Mouse (Mus musculus) lung, postnatal 14 days (tissue): ENCODE measurements at regions not wholly inside any gene's neighbourhood (a gene's known extent, or its start where the extent isn't known, plus 50 kb on each side); places are given as distances from the start of the nearest gene placed in this dataset.
A peak's percentile ranks its signal among the peaks of the same experiment; 100 is the strongest.
"Not testable (repeated sequence)": the region's sequence is repeated elsewhere in the genome, so short reads cannot be mapped to it uniquely, and the experiment has no call there.

Experiments
- DNase-seq: peaks from one replicate; pipeline ENCODE4 v3.0.0; 2021

DNA sequence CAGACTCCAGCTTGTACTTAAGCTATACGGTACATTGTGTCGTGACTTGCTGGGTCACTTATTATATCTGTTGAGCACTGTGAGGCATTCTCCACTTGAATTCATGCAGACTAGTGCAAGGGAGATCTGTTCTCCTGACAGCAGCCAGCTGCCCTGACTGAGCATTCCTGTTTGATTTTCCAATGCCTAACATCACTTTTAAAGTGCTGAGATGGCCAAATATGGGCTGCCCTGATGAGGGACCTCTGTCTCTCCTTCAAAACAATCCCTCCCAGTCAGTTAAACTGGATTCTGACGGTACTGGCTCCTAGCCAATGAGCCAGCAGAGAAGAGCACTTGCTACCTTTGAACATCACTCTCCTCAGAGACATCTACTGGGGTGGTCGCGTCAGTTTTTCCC lies 57.6 kb upstream of the Lekr1 start:
- DNase-seq = no peak

DNA sequence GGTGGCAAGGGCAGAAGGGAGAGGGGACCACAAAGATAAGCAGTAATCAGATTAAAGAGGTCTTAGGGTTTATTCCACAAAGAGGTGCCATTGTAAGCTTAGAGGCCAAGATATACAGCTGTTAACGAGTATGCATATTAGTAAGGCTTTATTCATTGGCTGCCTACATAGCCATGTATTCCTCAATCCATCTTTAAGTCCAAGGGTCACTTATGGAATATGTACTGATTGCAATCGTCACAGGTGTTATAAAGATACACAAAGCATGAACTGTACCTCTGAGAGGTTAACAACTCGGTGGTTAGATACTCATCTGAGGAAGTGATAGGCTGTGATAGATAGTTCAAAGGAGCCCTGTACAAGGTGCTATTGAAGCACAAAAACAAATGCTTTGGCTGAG lies 54.3 kb upstream of the Lekr1 start:
- DNase-seq = no peak

DNA sequence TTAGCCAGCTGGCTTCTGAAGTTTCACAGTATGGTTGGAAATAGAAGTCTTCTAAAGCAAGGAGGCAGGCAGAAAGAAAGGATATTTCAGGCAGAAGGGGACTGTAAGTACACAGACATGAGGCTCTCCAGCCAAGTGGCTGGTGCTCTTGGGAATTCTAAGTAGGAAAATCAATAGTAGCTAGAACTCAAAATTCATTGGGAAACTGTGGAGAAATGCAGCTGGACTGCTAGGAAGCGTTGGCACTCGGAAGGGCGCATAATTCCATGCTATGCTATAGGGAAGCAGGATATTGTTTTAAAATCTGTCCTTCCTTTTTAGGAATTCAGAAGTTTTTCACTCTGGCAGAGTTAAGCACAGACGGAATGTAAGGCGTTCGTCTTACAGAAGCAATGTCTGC lies 53.6 kb upstream of the Lekr1 start:
- DNase-seq = no peak

DNA sequence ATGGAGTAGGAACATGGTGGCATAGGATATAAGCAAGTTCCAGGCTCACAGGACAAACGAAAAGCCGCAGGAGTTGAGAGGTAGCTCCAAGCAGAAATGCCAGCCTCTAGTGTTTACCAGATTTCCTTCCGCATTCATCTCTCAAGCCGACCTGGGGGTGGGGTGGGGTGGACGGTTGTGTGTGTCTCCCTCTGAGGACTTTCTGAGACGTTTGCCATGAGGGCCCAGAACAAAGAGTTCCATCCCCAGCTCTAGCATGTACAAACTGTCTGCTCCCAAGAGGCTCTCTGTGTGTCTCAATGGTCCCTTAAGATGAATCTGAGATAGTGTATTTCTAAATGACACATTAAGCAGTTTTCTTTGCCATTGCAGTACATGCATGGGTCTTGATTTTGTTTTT lies 53.1 kb upstream of the Lekr1 start:
- peak; percentile 25 for DNase-seq

DNA sequence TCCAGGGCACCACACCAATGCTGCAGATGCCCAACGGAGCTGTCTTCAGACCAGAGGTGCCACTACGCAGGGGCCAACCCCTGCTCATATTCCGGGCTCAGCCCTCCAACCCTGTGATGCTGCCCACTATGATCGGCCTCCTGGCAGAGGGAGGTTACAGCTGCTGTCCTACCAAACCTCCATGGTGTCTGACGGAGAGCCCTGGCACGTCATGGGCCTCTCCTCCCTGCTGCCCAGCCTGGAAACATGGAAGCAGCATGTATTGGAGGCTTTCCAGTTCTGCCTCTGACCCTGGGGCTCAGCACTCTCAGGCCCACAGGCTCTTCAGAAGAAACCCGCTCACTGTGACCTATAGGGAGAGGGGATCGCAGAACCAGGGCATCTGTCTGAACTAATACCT lies 51.1 kb upstream of the Lekr1 start:
- not testable (repeated sequence) for DNase-seq
